Mouse (Mus musculus) G1E (cell line): ENCODE results near the gene Tfcp2. TPM values are rescaled to one million over a fixed set of nuclear protein-coding genes. Genes with fewer than 3 reads are reported as not detected.

ENCODE experiments used
- ATAC-seq: 2 replicates; pipeline ENCODE4 v1.8.0; 2016; ENCODE audit warnings: mild to moderate bottlenecking; ENCODE audit not compliant: insufficient number of reproducible peaks, poor library complexity, low FRiP score, severe bottlenecking; ENCODE audit errors: extremely low read depth
- DNase-seq: peaks from one replicate; pipeline ENCODE4 v3.0.0; 2012; ENCODE audit warnings: low spot score
- H3K27me3 ChIP-seq: 2 replicates; pipeline ENCODE4 v1.6.1; 2012; ENCODE audit warnings: mild to moderate bottlenecking, low read length, inconsistent platforms; ENCODE audit not compliant: insufficient read depth
- H3K36me3 ChIP-seq: replicated peaks from 2 replicates; pipeline ENCODE3; 2012; ENCODE audit warnings: mild to moderate bottlenecking, inconsistent platforms
- H3K4me1 ChIP-seq: 2 replicates; pipeline ENCODE4 v1.6.1; 2012; ENCODE audit warnings: low read depth, low read length, inconsistent platforms, mixed read lengths; ENCODE audit not compliant: insufficient read depth
- H3K4me3 ChIP-seq: 2 replicates; pipeline ENCODE4 v1.5.1; 2012; ENCODE audit warnings: low read depth, mild to moderate bottlenecking, inconsistent platforms, low read length, moderate library complexity, mixed read lengths
- H3K9me3 ChIP-seq: replicated peaks from 2 replicates; pipeline ENCODE4 v1.6.1; 2012; ENCODE audit warnings: inconsistent platforms
- CTCF ChIP-seq: IDR thresholded peaks from 2 replicates; pipeline ENCODE4 v1.5.1; 2012; ENCODE audit warnings: low read depth, low read length, inconsistent platforms, mixed read lengths
- GATA1 ChIP-seq: IDR thresholded peaks from 2 replicates; pipeline ENCODE4 v1.6.1; 2012; ENCODE audit warnings: borderline replicate concordance, low read length, inconsistent platforms, mixed read lengths
- GATA2 ChIP-seq: IDR thresholded peaks from 2 replicates; pipeline ENCODE4 v1.6.1; 2012; ENCODE audit warnings: low read depth, low read length, inconsistent platforms, borderline replicate concordance
- POLR2AphosphoS5 ChIP-seq: IDR thresholded peaks from 2 replicates; pipeline ENCODE4 v1.6.1; 2012; ENCODE audit warnings: low read depth, low read length, inconsistent platforms; ENCODE audit not compliant: insufficient replicate concordance
- TAL1 ChIP-seq: conservative IDR thresholded peaks from 2 replicates; pipeline ENCODE4 v1.6.1; 2012; ENCODE audit warnings: low read depth, low read length, inconsistent platforms, mixed read lengths
- polyA plus RNA-seq: library from polyadenylated mRNA; stranded (reverse); fragments of >175 nt; gene quantifications from 2 replicates; pipeline ENCODE4 v1.2.3, GENCODE M21; 2012
- total RNA-seq, 2 experiments: library from RNA; stranded (forward) in 1 of 2; stranded (reverse) in 1 of 2; fragments of 200-1000 nt in 1 of 2; fragments of >200 nt in 1 of 2; fragmentation: Nextera tagmentation in 1 of 2; gene quantifications; 2 replicates each; pipeline ENCODE4 v1.2.3; 2014 to 2017

Gene Tfcp2
- total and polyA plus RNA-seq, 3 experiments = 3.9 to 16.0 (median 10.9) TPM

DNA sequence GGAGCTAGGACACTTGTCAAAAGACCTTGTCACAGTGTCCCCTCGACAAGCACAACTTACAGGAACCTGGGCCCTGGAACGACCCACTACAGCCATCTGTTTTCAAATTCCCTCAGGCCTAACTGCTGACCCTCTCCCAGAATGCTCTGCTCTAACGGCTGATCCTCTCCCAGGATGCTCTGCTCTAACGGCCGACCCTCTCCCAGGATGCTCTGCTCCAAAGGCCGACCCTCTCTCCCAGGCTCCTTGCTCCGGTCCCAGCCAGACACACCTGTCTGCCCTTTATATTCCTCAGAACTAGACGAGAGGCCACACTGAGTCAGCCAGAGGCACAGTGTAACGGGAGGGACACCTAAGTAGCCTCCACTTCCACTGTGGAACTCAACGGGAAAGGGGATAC, 28.3 kb upstream of the Tfcp2 start:
- Histone ChIP-seq H3K4me3 (no peak overlapping the region), H3K9me3 (no peaks in the 10 kb centered on the region), H3K27me3 (peaks cover 7% of the 10 kb centered on the region; the same call in 1 of the 2 replicates), H3K4me1 (no peaks in the 10 kb centered on the region), H3K36me3 (no peaks in the 10 kb centered on the region)
- TF ChIP-seq TAL1 (no peak), POLR2AphosphoS5 (no peak)
- ATAC-seq (no peak), DNase-seq (no peak)

DNA sequence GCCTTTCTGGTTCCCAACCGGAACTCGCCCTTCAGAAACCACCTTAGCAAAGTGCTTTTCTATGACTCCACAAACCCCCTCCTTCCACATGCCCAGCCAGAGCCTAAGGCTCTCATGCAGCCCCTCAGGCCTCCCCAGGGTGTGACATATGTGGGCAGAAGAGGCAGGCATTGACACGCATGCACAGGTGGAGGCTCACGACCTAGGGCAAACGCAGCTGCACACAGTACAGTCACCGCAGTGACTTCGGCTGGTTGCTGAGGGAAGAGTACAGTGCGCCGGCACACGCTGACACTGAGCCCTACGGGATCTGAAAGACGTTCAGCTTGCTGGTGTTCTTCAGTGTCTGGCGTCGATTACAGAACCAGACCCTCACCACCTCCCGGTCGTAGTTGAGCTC, 26.2 kb upstream of the Tfcp2 start:
- TF ChIP-seq CTCF (no peak), TAL1 (no peak)
- Histone ChIP-seq H3K9me3 (no peaks in the 10 kb centered on the region), H3K4me3 (no peak overlapping the region), H3K4me1 (no peaks in the 10 kb centered on the region), H3K27me3 (peaks cover 4% of the 10 kb centered on the region), H3K36me3 (no peaks in the 10 kb centered on the region)
- ATAC-seq (no peak), DNase-seq (no peak)

DNA sequence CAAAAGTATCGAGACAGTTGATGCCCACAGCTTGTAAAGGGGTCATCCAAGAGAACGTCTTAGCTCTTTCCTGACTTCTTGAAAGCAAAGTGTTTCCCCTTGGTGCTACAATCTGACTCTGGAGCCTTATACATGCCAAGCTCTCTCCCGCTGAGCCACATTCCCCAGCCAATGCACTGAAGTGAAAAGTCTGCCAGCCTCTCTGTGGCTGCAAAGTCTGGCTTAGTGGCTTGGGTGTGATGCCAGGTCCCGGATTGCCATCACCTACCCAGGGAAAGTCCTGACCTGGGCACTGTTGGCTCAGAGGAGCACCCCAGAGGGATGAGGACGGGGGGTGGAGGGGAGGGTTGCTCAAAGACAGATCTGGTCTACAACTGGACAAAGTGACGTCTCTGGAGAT, 25.0 kb upstream of the Tfcp2 start:
- H3K4me1 ChIP-seq = no peaks in the 10 kb centered on the region
- H3K36me3 ChIP-seq = no peaks in the 10 kb centered on the region
- H3K27me3 ChIP-seq = peaks cover 3% of the 10 kb centered on the region
- no peak overlapping the region for H3K4me3 ChIP-seq
- no peak for ATAC-seq
- H3K9me3 ChIP-seq = no peaks in the 10 kb centered on the region
- no peak for TF ChIP-seq GATA2
- no peak for TF ChIP-seq GATA1
- no peak for TF ChIP-seq TAL1
- TF ChIP-seq POLR2AphosphoS5 = no peak
- no peak for DNase-seq

DNA sequence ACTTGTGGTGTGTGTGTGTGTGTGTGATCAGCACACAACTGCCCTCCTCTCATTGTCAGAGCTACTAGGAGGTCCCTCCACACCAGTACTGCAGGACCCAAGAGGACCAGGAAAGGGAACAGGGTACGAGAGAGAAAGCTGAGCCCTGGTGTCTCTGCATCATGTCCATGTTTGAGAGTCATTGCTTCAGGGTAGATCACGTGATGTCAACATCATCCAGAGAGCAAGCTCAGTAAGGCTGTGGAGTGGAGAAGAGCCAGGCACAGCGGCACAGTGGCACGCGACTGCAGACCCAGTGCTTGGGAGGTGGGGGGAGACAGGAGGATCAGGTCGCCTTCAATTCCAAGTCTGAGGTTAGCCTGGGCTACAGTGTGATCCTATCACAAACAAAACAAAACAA, 24.6 kb upstream of the Tfcp2 start:
- TF ChIP-seq GATA1 (no peak), POLR2AphosphoS5 (no peak), CTCF (no peak), TAL1 (no peak), GATA2 (no peak)
- H3K4me3 ChIP-seq = no peak overlapping the region
- no peak for ATAC-seq
- H3K36me3 ChIP-seq = no peaks in the 10 kb centered on the region
- peaks cover 3% of the 10 kb centered on the region for H3K27me3 ChIP-seq
- DNase-seq = no peak
- H3K9me3 ChIP-seq = no peaks in the 10 kb centered on the region
- H3K4me1 ChIP-seq = no peaks in the 10 kb centered on the region

DNA sequence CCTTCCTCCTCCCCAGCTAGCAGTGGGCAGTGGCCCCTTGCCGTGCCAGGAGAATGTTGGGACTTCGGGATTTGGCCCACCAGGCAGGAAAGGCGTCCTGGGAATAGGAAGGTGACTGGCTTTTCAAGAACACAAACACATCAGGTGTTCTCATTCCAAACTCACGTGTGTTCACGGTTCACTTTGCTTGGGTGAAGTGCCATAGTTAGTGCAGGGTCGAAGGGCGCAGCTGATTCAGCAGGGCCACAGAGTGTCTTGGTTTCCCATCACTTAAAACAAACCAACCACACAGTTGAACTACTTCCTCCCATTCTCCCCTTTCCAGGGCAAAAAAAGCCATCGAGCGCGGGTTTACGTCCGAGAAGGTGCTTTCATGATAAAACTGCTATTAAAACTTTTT, 23.6 kb upstream of the Tfcp2 start:
- DNase-seq = no peak
- TF ChIP-seq GATA2 = no peak
- TF ChIP-seq POLR2AphosphoS5 = no peak
- no peak for TF ChIP-seq CTCF
- TF ChIP-seq GATA1 = no peak
- TF ChIP-seq TAL1 = no peak
- peaks cover 3% of the 10 kb centered on the region for H3K27me3 ChIP-seq

DNA sequence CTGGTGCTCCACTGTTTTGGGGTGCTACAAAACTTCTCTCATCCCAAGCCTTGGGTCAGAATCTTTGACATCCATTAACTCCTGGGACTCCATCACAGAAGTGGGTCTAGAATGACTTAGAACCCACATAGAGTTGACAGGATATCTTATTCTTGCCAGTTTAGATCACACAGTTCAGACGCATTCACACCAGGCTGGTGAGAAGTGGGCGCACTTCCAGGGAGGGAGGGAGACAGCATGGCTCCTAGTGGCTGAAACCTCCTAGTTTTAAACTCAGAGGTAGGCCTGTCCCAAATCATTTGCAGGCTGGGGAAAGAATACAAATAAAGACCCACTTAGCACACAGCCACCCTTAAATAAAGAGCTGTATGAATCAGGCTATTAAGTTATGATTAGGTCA, 22.6 kb upstream of the Tfcp2 start:
- no peaks in the 10 kb centered on the region for H3K36me3 ChIP-seq
- no peak overlapping the region for H3K4me3 ChIP-seq
- no peak for TF ChIP-seq GATA1
- no peak for TF ChIP-seq POLR2AphosphoS5
- no peak for TF ChIP-seq GATA2
- ATAC-seq = no peak
- peaks cover 3% of the 10 kb centered on the region for H3K27me3 ChIP-seq
- no peak for DNase-seq
- H3K9me3 ChIP-seq = no peaks in the 10 kb centered on the region
- no peaks in the 10 kb centered on the region for H3K4me1 ChIP-seq

More for the DNA sequence above, 23.6 kb upstream of the Tfcp2 start:
- no peaks in the 10 kb centered on the region for H3K36me3 ChIP-seq
- no peaks in the 10 kb centered on the region for H3K9me3 ChIP-seq
- ATAC-seq = no peak
- no peak overlapping the region for H3K4me3 ChIP-seq
- no peaks in the 10 kb centered on the region for H3K4me1 ChIP-seq

DNA sequence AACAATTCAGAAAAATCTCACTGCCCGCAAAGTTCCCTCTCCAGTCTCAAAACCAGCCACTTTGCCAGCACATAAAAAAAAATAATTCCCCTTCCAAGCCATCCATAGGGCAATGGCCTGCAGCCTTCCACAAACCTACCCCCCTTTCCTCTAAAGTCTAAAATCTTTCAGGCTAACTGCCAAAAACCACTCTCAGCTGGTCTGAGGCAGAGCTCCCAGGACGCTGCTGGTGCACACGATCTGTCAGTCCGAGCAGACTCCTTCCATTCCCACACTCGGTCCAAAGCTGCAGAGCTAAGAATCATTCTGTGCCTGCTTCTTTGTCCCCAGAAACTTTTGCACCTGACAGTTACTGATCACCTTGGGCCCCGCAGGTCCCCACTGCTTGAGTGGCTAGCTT, 22.1 kb upstream of the Tfcp2 start:
- ATAC-seq = no peak
- Histone ChIP-seq H3K4me1 (no peaks in the 10 kb centered on the region), H3K9me3 (no peaks in the 10 kb centered on the region), H3K27me3 (peaks cover 3% of the 10 kb centered on the region), H3K36me3 (no peaks in the 10 kb centered on the region), H3K4me3 (no peak overlapping the region)
- DNase-seq = no peak
- TF ChIP-seq TAL1 = no peak
- TF ChIP-seq POLR2AphosphoS5 = no peak
- no peak for TF ChIP-seq GATA1
- TF ChIP-seq GATA2 = no peak
- TF ChIP-seq CTCF = no peak
